Mouse (Mus musculus) heart, postnatal 0 days (tissue): ENCODE data around the gene 1700069L16Rik. TPM values are rescaled to one million over a fixed set of nuclear protein-coding genes. Genes with fewer than 3 reads are reported as not detected.

Experiments used
- ATAC-seq: fragments of 200-750 bp; cut with Nextera tagmentation; 2 replicates; pipeline ENCODE4 v1.8.0; 2017; ENCODE audit warnings: low read depth, moderate number of reproducible peaks, moderate library complexity; ENCODE audit not compliant: insufficient read depth
- DNase-seq: peaks from one replicate; pipeline ENCODE4 v3.0.0-alpha.2; 2016; ENCODE audit warnings: low spot score
- H3K27ac ChIP-seq: fragments of 300-500 bp; sonication (generic); 2 replicates; pipeline ENCODE4 v1.5.1; 2014; ENCODE audit warnings: low read depth, mild to moderate bottlenecking
- H3K27me3 ChIP-seq: fragments of 300-500 bp; sonication (generic); 2 replicates; pipeline ENCODE4 v1.6.1; 2014; ENCODE audit warnings: low read length, mixed read lengths; ENCODE audit not compliant: control insufficient read depth, insufficient read depth
- H3K36me3 ChIP-seq: fragments of 300-500 bp; sonication (generic); replicated peaks from 2 replicates; pipeline ENCODE4 v1.6.1; 2014; ENCODE audit warnings: low read length, mixed read lengths; ENCODE audit not compliant: control insufficient read depth, insufficient read depth
- H3K4me1 ChIP-seq: fragments of 300-500 bp; sonication (generic); 2 replicates; pipeline ENCODE4 v1.6.1; 2014; ENCODE audit warnings: antibody characterized with exemption; ENCODE audit not compliant: control insufficient read depth, insufficient read depth
- H3K4me2 ChIP-seq: fragments of 300-500 bp; sonication (generic); 2 replicates; pipeline ENCODE4 v1.6.1; 2014; ENCODE audit warnings: low read depth, mild to moderate bottlenecking, low read length, moderate library complexity
- H3K4me3 ChIP-seq: fragments of 300-500 bp; sonication (generic); 2 replicates; pipeline ENCODE4 v1.5.1; 2014; ENCODE audit warnings: low read depth, low read length
- H3K9ac ChIP-seq: fragments of 300-500 bp; sonication (generic); replicated peaks from 2 replicates; pipeline ENCODE4 v1.6.1; 2014; ENCODE audit warnings: low read depth, low read length, mixed read lengths
- H3K9me3 ChIP-seq: fragments of 300-500 bp; sonication (generic); replicated peaks from 2 replicates; pipeline ENCODE4 v1.6.1; 2016; ENCODE audit warnings: low read length; ENCODE audit not compliant: control insufficient read depth
- CTCF ChIP-seq: IDR thresholded peaks from 2 replicates; pipeline ENCODE4 v1.5.1; 2016; ENCODE audit warnings: antibody characterized with exemption, control low read depth, low read depth
- EP300 ChIP-seq: IDR thresholded peaks from 2 replicates; pipeline ENCODE4 v1.6.1; 2016; ENCODE audit warnings: antibody characterized with exemption, low read depth
- WGBS: fragments of 180-500 bp; shearing (Covaris S2); extraction: QIAGEN DNeasy Blood & Tissue Kit; methylation state at CpG from one replicate; pipeline ENCODE4 v1.1.7; 2014; 5-methylcytosine and 5-hydroxymethylcytosine counted together
- polyA plus RNA-seq: library from polyadenylated mRNA; unstranded; fragments of >200 nt; fragmentation: Nextera tagmentation; extraction: Ambion mirVana; gene quantifications from 2 replicates; pipeline ENCODE4 v1.2.1, GENCODE M21; 2015
- total RNA-seq: library from RNA; depleted of rRNA; stranded (reverse); fragments of >200 nt; gene quantifications from 2 replicates; pipeline ENCODE4 v1.2.3, GENCODE M21; 2014; ENCODE audit warnings: low replicate concordance

1700069L16Rik gene
- total and polyA plus RNA-seq, 2 experiments from 2014 or later: not detected

- no peaks in the 10 kb centered on the region for H3K9me3 ChIP-seq
- DNase-seq (no peak), ATAC-seq (no peak)
- no peaks in the 10 kb centered on the region for H3K27me3 ChIP-seq
- TF ChIP-seq EP300: no peak
- TF ChIP-seq CTCF: no peak
- H3K4me1 ChIP-seq: no peaks in the 10 kb centered on the region
- no peak overlapping the region for H3K27ac ChIP-seq
- no peak overlapping the region for H3K9ac ChIP-seq
- no peaks in the 10 kb centered on the region for H3K36me3 ChIP-seq
- no peak overlapping the region for H3K4me3 ChIP-seq
- WGBS: 76% methylated on average over 3 of the region's 3 CpGs
- no peak overlapping the region for H3K4me2 ChIP-seq
Measured at GRCm38 (mm10) chr5:113682472-113682871, 42.1 kb downstream of the 1700069L16Rik start.

GRCm38 (mm10) chr5:113681219-113681618 is 43.4 kb downstream of the 1700069L16Rik start:
- Histone ChIP-seq H3K4me1 (no peaks in the 10 kb centered on the region), H3K4me2 (no peak overlapping the region), H3K27me3 (no peaks in the 10 kb centered on the region), H3K9ac (no peak overlapping the region), H3K4me3 (no peak overlapping the region), H3K36me3 (no peaks in the 10 kb centered on the region), H3K9me3 (no peaks in the 10 kb centered on the region), H3K27ac (no peak overlapping the region)
- DNase-seq: no peak
- 83% methylated on average over 14 of the region's 14 CpGs for WGBS
- TF ChIP-seq CTCF (no peak), EP300 (no peak)
- no peak for ATAC-seq

GRCm38 (mm10) chr5:113679509-113679908 is 45.1 kb downstream of the 1700069L16Rik start:
- H3K27me3 ChIP-seq: no peaks in the 10 kb centered on the region
- no peak overlapping the region for H3K9ac ChIP-seq
- ATAC-seq (no peak), DNase-seq (no peak)
- no peak overlapping the region for H3K4me2 ChIP-seq
- no peaks in the 10 kb centered on the region for H3K4me1 ChIP-seq
- 91% methylated on average over 4 of the region's 4 CpGs for WGBS
- no peak overlapping the region for H3K27ac ChIP-seq
- H3K4me3 ChIP-seq: no peak overlapping the region
- no peaks in the 10 kb centered on the region for H3K9me3 ChIP-seq
- no peaks in the 10 kb centered on the region for H3K36me3 ChIP-seq
- TF ChIP-seq CTCF: no peak
- no peak for TF ChIP-seq EP300

GRCm38 (mm10) chr5:113678743-113679452 is 45.7 kb downstream of the 1700069L16Rik start:
- Histone ChIP-seq H3K27ac (no peak overlapping the region), H3K27me3 (no peaks in the 10 kb centered on the region), H3K4me2 (no peak overlapping the region), H3K4me1 (no peaks in the 10 kb centered on the region), H3K9me3 (no peaks in the 10 kb centered on the region), H3K36me3 (no peaks in the 10 kb centered on the region), H3K4me3 (no peak overlapping the region), H3K9ac (no peak overlapping the region)
- DNase-seq (no peak), ATAC-seq (no peak)
- 74% methylated on average over 10 of the region's 10 CpGs for WGBS
- TF ChIP-seq EP300 (no peak), CTCF (no peak)

GRCm38 (mm10) chr5:113677541-113677940 is 47.0 kb downstream of the 1700069L16Rik start:
- DNase-seq: no peak
- H3K9me3 ChIP-seq: no peaks in the 10 kb centered on the region

GRCm38 (mm10) chr5:113674851-113675250 is 49.7 kb downstream of the 1700069L16Rik start:
- 62% methylated on average over 7 of the region's 7 CpGs for WGBS
- ATAC-seq: no peak
- TF ChIP-seq CTCF: no peak
- TF ChIP-seq EP300: no peak
- H3K27ac ChIP-seq: no peak overlapping the region
- H3K9me3 ChIP-seq: no peaks in the 10 kb centered on the region
- no peak overlapping the region for H3K4me3 ChIP-seq
- no peak overlapping the region for H3K4me2 ChIP-seq
- no peaks in the 10 kb centered on the region for H3K4me1 ChIP-seq
- no peak for DNase-seq
- H3K27me3 ChIP-seq: no peaks in the 10 kb centered on the region
- H3K36me3 ChIP-seq: no peaks in the 10 kb centered on the region
- H3K9ac ChIP-seq: no peak overlapping the region

More at GRCm38 (mm10) chr5:113677541-113677940, 47.0 kb downstream of the 1700069L16Rik start:
- WGBS: 75% methylated on average over 6 of the region's 7 CpGs
- no peak for TF ChIP-seq CTCF
- no peak for TF ChIP-seq EP300
- Histone ChIP-seq H3K36me3 (no peaks in the 10 kb centered on the region), H3K4me2 (no peak overlapping the region), H3K4me1 (no peaks in the 10 kb centered on the region), H3K27me3 (no peaks in the 10 kb centered on the region), H3K9ac (no peak overlapping the region), H3K27ac (no peak overlapping the region), H3K4me3 (no peak overlapping the region)
- no peak for ATAC-seq
